Mouse (Mus musculus): ENCODE results near the gene Traf3ip1. TPM values are rescaled to one million over a fixed set of nuclear protein-coding genes. Genes with fewer than 3 reads are reported as not detected.

Traf3ip1 gene
- polyA plus RNA-seq, 1 experiment from 2014 or later: 4.4 TPM

GRCm38 (mm10) chr1:91498579-91498978 is 4.1 kb downstream of the Traf3ip1 start:
- ATAC-seq (replicated peaks; ENCODE audit: low FRiP score): no peak
- DNase-seq (ENCODE audit: low spot score): no peak
- Histone ChIP-seq H3K27me3 (replicated peaks; ENCODE audit: control insufficient read depth, insufficient read depth, low read length) (no peaks in the 10 kb centered on the region), H3K4me2 (no peak overlapping the region), H3K4me3 (ENCODE audit: low read depth, low read length) (no peak overlapping the region), H3K4me1 (replicated peaks; ENCODE audit: control insufficient read depth, insufficient read depth, low read length) (peaks cover 10% of the 10 kb centered on the region), H3K27ac (ENCODE audit: low read depth, low read length) (no peak overlapping the region), H3K36me3 (ENCODE audit: control insufficient read depth, insufficient read depth, low read length) (peaks cover 3% of the 10 kb centered on the region; the same call in 1 of the 2 replicates), H3K9me3 (ENCODE audit: control insufficient read depth, low read length) (no peaks in the 10 kb centered on the region), H3K9ac (ENCODE audit: low read depth, low read length) (no peak overlapping the region)
- 82% methylated on average over 6 of the region's 6 CpGs for WGBS

- Histone ChIP-seq H3K4me3 (ENCODE audit: low read depth, low read length) (no peak overlapping the region), H3K4me2 (no peak overlapping the region), H3K27ac (ENCODE audit: low read depth, low read length) (no peak overlapping the region), H3K27me3 (replicated peaks; ENCODE audit: control insufficient read depth, insufficient read depth, low read length) (no peaks in the 10 kb centered on the region), H3K4me1 (replicated peaks; ENCODE audit: control insufficient read depth, insufficient read depth, low read length) (no peaks in the 10 kb centered on the region), H3K9me3 (ENCODE audit: control insufficient read depth, low read length) (no peaks in the 10 kb centered on the region), H3K36me3 (ENCODE audit: control insufficient read depth, insufficient read depth, low read length) (peaks cover 3% of the 10 kb centered on the region; the same call in 1 of the 2 replicates), H3K9ac (ENCODE audit: low read depth, low read length) (no peak overlapping the region)
- DNase-seq (ENCODE audit: low spot score) (no peak), ATAC-seq (replicated peaks; ENCODE audit: low FRiP score) (no peak)
- 65% methylated on average over 3 of the region's 3 CpGs for WGBS
Observed at GRCm38 (mm10) chr1:91504615-91505014, 10.2 kb downstream of the Traf3ip1 start.

GRCm38 (mm10) chr1:91514916-91515315 is 20.5 kb downstream of the Traf3ip1 start:
- Histone ChIP-seq H3K36me3 (ENCODE audit: control insufficient read depth, insufficient read depth, low read length) (peaks cover 4% of the 10 kb centered on the region; the same call in 1 of the 2 replicates), H3K27ac (ENCODE audit: low read depth, low read length) (no peak overlapping the region), H3K27me3 (replicated peaks; ENCODE audit: control insufficient read depth, insufficient read depth, low read length) (no peaks in the 10 kb centered on the region), H3K9me3 (ENCODE audit: control insufficient read depth, low read length) (no peaks in the 10 kb centered on the region), H3K4me2 (no peak overlapping the region), H3K4me1 (replicated peaks; ENCODE audit: control insufficient read depth, insufficient read depth, low read length) (no peaks in the 10 kb centered on the region), H3K9ac (ENCODE audit: low read depth, low read length) (no peak overlapping the region), H3K4me3 (ENCODE audit: low read depth, low read length) (no peak overlapping the region)
- no peak for DNase-seq (ENCODE audit: low spot score)
- WGBS: 83% methylated on average over 11 of the region's 11 CpGs
- no peak for ATAC-seq (replicated peaks; ENCODE audit: low FRiP score)

- no peaks in the 10 kb centered on the region for H3K4me1 ChIP-seq (replicated peaks; ENCODE audit: control insufficient read depth, insufficient read depth, low read length)
Observed at GRCm38 (mm10) chr1:91515642-91516041, 21.2 kb downstream of the Traf3ip1 start.

GRCm38 (mm10) chr1:91523759-91524158 is 29.3 kb downstream of the Traf3ip1 start:
- WGBS: 19% methylated on average over 10 of the region's 10 CpGs
- DNase-seq (ENCODE audit: low spot score) (peak; percentile 54), ATAC-seq (replicated peaks; ENCODE audit: low FRiP score) (peak; percentile 76)

More at GRCm38 (mm10) chr1:91515642-91516041, 21.2 kb downstream of the Traf3ip1 start:
- DNase-seq (ENCODE audit: low spot score): no peak
- Histone ChIP-seq H3K36me3 (ENCODE audit: control insufficient read depth, insufficient read depth, low read length) (peaks cover 4% of the 10 kb centered on the region; the same call in 1 of the 2 replicates), H3K9ac (ENCODE audit: low read depth, low read length) (no peak overlapping the region), H3K27ac (ENCODE audit: low read depth, low read length) (no peak overlapping the region), H3K4me2 (no peak overlapping the region), H3K27me3 (replicated peaks; ENCODE audit: control insufficient read depth, insufficient read depth, low read length) (no peaks in the 10 kb centered on the region), H3K9me3 (ENCODE audit: control insufficient read depth, low read length) (no peaks in the 10 kb centered on the region), H3K4me3 (ENCODE audit: low read depth, low read length) (no peak overlapping the region)
- no peak for ATAC-seq (replicated peaks; ENCODE audit: low FRiP score)
- 89% methylated on average over 6 of the region's 6 CpGs for WGBS

GRCm38 (mm10) chr1:91525838-91526237 is 31.4 kb downstream of the Traf3ip1 start:
- DNase-seq (ENCODE audit: low spot score) (no peak), ATAC-seq (replicated peaks; ENCODE audit: low FRiP score) (no peak)
- no peaks in the 10 kb centered on the region for H3K27me3 ChIP-seq (replicated peaks; ENCODE audit: control insufficient read depth, insufficient read depth, low read length)
- H3K9ac ChIP-seq (ENCODE audit: low read depth, low read length): no peak overlapping the region
- H3K27ac ChIP-seq (ENCODE audit: low read depth, low read length): no peak overlapping the region
- no peaks in the 10 kb centered on the region for H3K4me1 ChIP-seq (replicated peaks; ENCODE audit: control insufficient read depth, insufficient read depth, low read length)
- no peaks in the 10 kb centered on the region for H3K9me3 ChIP-seq (ENCODE audit: control insufficient read depth, low read length)
- WGBS: 92% methylated on average over 14 of the region's 14 CpGs
- no peak overlapping the region for H3K4me2 ChIP-seq
- no peak overlapping the region for H3K4me3 ChIP-seq (ENCODE audit: low read depth, low read length)
- H3K36me3 ChIP-seq (ENCODE audit: control insufficient read depth, insufficient read depth, low read length): no peaks in the 10 kb centered on the region; the same call in 1 of the 2 replicates

More at GRCm38 (mm10) chr1:91523759-91524158, 29.3 kb downstream of the Traf3ip1 start:
- H3K27me3 ChIP-seq (replicated peaks; ENCODE audit: control insufficient read depth, insufficient read depth, low read length): no peaks in the 10 kb centered on the region
- no peak overlapping the region for H3K4me3 ChIP-seq (ENCODE audit: low read depth, low read length)
- peaks cover 4% of the 10 kb centered on the region; the same call in 1 of the 2 replicates for H3K36me3 ChIP-seq (ENCODE audit: control insufficient read depth, insufficient read depth, low read length)
- H3K4me1 ChIP-seq (replicated peaks; ENCODE audit: control insufficient read depth, insufficient read depth, low read length): no peaks in the 10 kb centered on the region
- no peak overlapping the region for H3K9ac ChIP-seq (ENCODE audit: low read depth, low read length)
- no peak overlapping the region for H3K27ac ChIP-seq (ENCODE audit: low read depth, low read length)
- H3K4me2 ChIP-seq: no peak overlapping the region
- H3K9me3 ChIP-seq (ENCODE audit: control insufficient read depth, low read length): no peaks in the 10 kb centered on the region

GRCm38 (mm10) chr1:91530166-91530565 is 35.7 kb downstream of the Traf3ip1 start:
- H3K9me3 ChIP-seq (ENCODE audit: control insufficient read depth, low read length): no peaks in the 10 kb centered on the region
- H3K4me2 ChIP-seq: no peak overlapping the region
- ATAC-seq (replicated peaks; ENCODE audit: low FRiP score): no peak
- WGBS: 84% methylated on average over 9 of the region's 9 CpGs
- H3K36me3 ChIP-seq (ENCODE audit: control insufficient read depth, insufficient read depth, low read length): 0 out of 2 replicates have a peak, but pooled peaks cover 3% of the 10 kb centered on the region
- no peak overlapping the region for H3K4me3 ChIP-seq (ENCODE audit: low read depth, low read length)
- peaks cover 11% of the 10 kb centered on the region for H3K4me1 ChIP-seq (replicated peaks; ENCODE audit: control insufficient read depth, insufficient read depth, low read length)
- DNase-seq (ENCODE audit: low spot score): no peak
- no peaks in the 10 kb centered on the region for H3K27me3 ChIP-seq (replicated peaks; ENCODE audit: control insufficient read depth, insufficient read depth, low read length)
- no peak overlapping the region for H3K27ac ChIP-seq (ENCODE audit: low read depth, low read length)
- H3K9ac ChIP-seq (ENCODE audit: low read depth, low read length): no peak overlapping the region

GRCm38 (mm10) chr1:91532243-91532642 is 37.8 kb downstream of the Traf3ip1 start:
- H3K36me3 ChIP-seq (ENCODE audit: control insufficient read depth, insufficient read depth, low read length): 0 out of 2 replicates have a peak, but pooled peaks cover 3% of the 10 kb centered on the region
- H3K9ac ChIP-seq (ENCODE audit: low read depth, low read length): no peak overlapping the region
- no peak for ATAC-seq (replicated peaks; ENCODE audit: low FRiP score)
- H3K9me3 ChIP-seq (ENCODE audit: control insufficient read depth, low read length): no peaks in the 10 kb centered on the region
- peaks cover 11% of the 10 kb centered on the region for H3K4me1 ChIP-seq (replicated peaks; ENCODE audit: control insufficient read depth, insufficient read depth, low read length)
- no peak overlapping the region for H3K4me2 ChIP-seq
- no peaks in the 10 kb centered on the region for H3K27me3 ChIP-seq (replicated peaks; ENCODE audit: control insufficient read depth, insufficient read depth, low read length)
- 90% methylated on average over 4 of the region's 4 CpGs for WGBS
- peak overlapping the region; percentile 79; the same call in 1 of the 2 replicates for H3K27ac ChIP-seq (ENCODE audit: low read depth, low read length)
- DNase-seq (ENCODE audit: low spot score): no peak
- H3K4me3 ChIP-seq (ENCODE audit: low read depth, low read length): no peak overlapping the region

GRCm38 (mm10) chr1:91532892-91533291 is 38.4 kb downstream of the Traf3ip1 start:
- H3K4me3 ChIP-seq (ENCODE audit: low read depth, low read length): no peak overlapping the region
- H3K9ac ChIP-seq (ENCODE audit: low read depth, low read length): peak overlapping the region; percentile 57
- peak overlapping the region; percentile 53 for H3K4me2 ChIP-seq
- H3K36me3 ChIP-seq (ENCODE audit: control insufficient read depth, insufficient read depth, low read length): 0 out of 2 replicates have a peak, but pooled peaks cover 3% of the 10 kb centered on the region
- DNase-seq (ENCODE audit: low spot score) (no peak), ATAC-seq (replicated peaks; ENCODE audit: low FRiP score) (peak; percentile 53)
- 85% methylated on average over 5 of the region's 5 CpGs for WGBS
- peaks cover 11% of the 10 kb centered on the region for H3K4me1 ChIP-seq (replicated peaks; ENCODE audit: control insufficient read depth, insufficient read depth, low read length)
- no peaks in the 10 kb centered on the region for H3K9me3 ChIP-seq (ENCODE audit: control insufficient read depth, low read length)
- peak overlapping the region; percentile 79 for H3K27ac ChIP-seq (ENCODE audit: low read depth, low read length)
- H3K27me3 ChIP-seq (replicated peaks; ENCODE audit: control insufficient read depth, insufficient read depth, low read length): no peaks in the 10 kb centered on the region

Measured in liver, embryonic 11.5 days (tissue).